Mouse (Mus musculus): ENCODE measurements around the gene Edem3. TPM values are rescaled to one million over a fixed set of nuclear protein-coding genes. Genes with fewer than 3 reads are reported as not detected.
A peak's percentile ranks its signal among the peaks of the same experiment; 100 is the strongest.

Edem3 gene
- total and polyA plus RNA-seq, 2 experiments from 2014 or later = 6.6 to 16.5 TPM

- Histone ChIP-seq H3K27me3 (ENCODE audit: control insufficient read depth, insufficient read depth, low read length) (no peaks in the 10 kb centered on the region), H3K27ac (ENCODE audit: low read depth) (0 out of 2 replicates have a peak overlapping the region, but pooled peaks have one; percentile 3), H3K4me3 (ENCODE audit: low read depth, low read length) (no peak overlapping the region), H3K4me2 (ENCODE audit: low read depth, low read length) (no peak overlapping the region), H3K9ac (replicated peaks; ENCODE audit: low read depth, low read length) (no peak overlapping the region), H3K4me1 (ENCODE audit: control insufficient read depth, insufficient read depth) (0 out of 2 replicates have a peak, but pooled peaks cover 3% of the 10 kb centered on the region), H3K36me3 (replicated peaks; ENCODE audit: control insufficient read depth, insufficient read depth, low read length) (0 out of 2 replicates have a peak, but pooled peaks cover 3% of the 10 kb centered on the region), H3K9me3 (replicated peaks; ENCODE audit: control insufficient read depth, low read length) (no peaks in the 10 kb centered on the region)
- DNase-seq (ENCODE audit: low spot score) = no peak
- TF ChIP-seq CTCF (IDR thresholded peaks at IDR 0.05; ENCODE audit: low read depth) (no peak), EP300 (IDR thresholded peaks at IDR 0.05; ENCODE audit: low read depth) (no peak)
- no peak for ATAC-seq (ENCODE audit: insufficient read depth, low read depth)
- 57% methylated on average over 5 of the region's 5 CpGs for WGBS
Measured at GRCm38 (mm10) chr1:151710424-151711055, 44.6 kb upstream of the Edem3 start.

- WGBS = 55% methylated on average over 7 of the region's 7 CpGs
- H3K27ac ChIP-seq (ENCODE audit: low read depth) = 0 out of 2 replicates have a peak overlapping the region, but pooled peaks have one; percentile 3
- no peak overlapping the region for H3K4me3 ChIP-seq (ENCODE audit: low read depth, low read length)
- H3K27me3 ChIP-seq (ENCODE audit: control insufficient read depth, insufficient read depth, low read length) = no peaks in the 10 kb centered on the region
- no peak overlapping the region for H3K9ac ChIP-seq (replicated peaks; ENCODE audit: low read depth, low read length)
- no peak overlapping the region for H3K4me2 ChIP-seq (ENCODE audit: low read depth, low read length)
- no peaks in the 10 kb centered on the region for H3K9me3 ChIP-seq (replicated peaks; ENCODE audit: control insufficient read depth, low read length)
- H3K36me3 ChIP-seq (replicated peaks; ENCODE audit: control insufficient read depth, insufficient read depth, low read length) = 0 out of 2 replicates have a peak, but pooled peaks cover 3% of the 10 kb centered on the region
- TF ChIP-seq EP300 (IDR thresholded peaks at IDR 0.05; ENCODE audit: low read depth) (no peak), CTCF (IDR thresholded peaks at IDR 0.05; ENCODE audit: low read depth) (no peak)
- H3K4me1 ChIP-seq (ENCODE audit: control insufficient read depth, insufficient read depth) = 0 out of 2 replicates have a peak, but pooled peaks cover 3% of the 10 kb centered on the region
- DNase-seq (ENCODE audit: low spot score) (no peak), ATAC-seq (ENCODE audit: insufficient read depth, low read depth) (no peak)
Measured at GRCm38 (mm10) chr1:151711062-151711461, 44.1 kb upstream of the Edem3 start.

GRCm38 (mm10) chr1:151712664-151713063 lies 42.5 kb upstream of the Edem3 start:
- no peak for ATAC-seq (ENCODE audit: insufficient read depth, low read depth)
- no peaks in the 10 kb centered on the region for H3K9me3 ChIP-seq (replicated peaks; ENCODE audit: control insufficient read depth, low read length)
- H3K9ac ChIP-seq (replicated peaks; ENCODE audit: low read depth, low read length) = no peak overlapping the region
- H3K36me3 ChIP-seq (replicated peaks; ENCODE audit: control insufficient read depth, insufficient read depth, low read length) = peaks cover 12% of the 10 kb centered on the region; the same call in 1 of the 2 replicates
- DNase-seq (ENCODE audit: low spot score) = no peak
- no peaks in the 10 kb centered on the region for H3K27me3 ChIP-seq (ENCODE audit: control insufficient read depth, insufficient read depth, low read length)
- no peak overlapping the region for H3K4me2 ChIP-seq (ENCODE audit: low read depth, low read length)
- H3K4me1 ChIP-seq (ENCODE audit: control insufficient read depth, insufficient read depth) = 0 out of 2 replicates have a peak, but pooled peaks cover 3% of the 10 kb centered on the region
- WGBS = 51% methylated on average over 5 of the region's 5 CpGs
- no peak overlapping the region for H3K4me3 ChIP-seq (ENCODE audit: low read depth, low read length)
- no peak overlapping the region for H3K27ac ChIP-seq (ENCODE audit: low read depth)
- TF ChIP-seq CTCF (IDR thresholded peaks at IDR 0.05; ENCODE audit: low read depth) = no peak
- TF ChIP-seq EP300 (IDR thresholded peaks at IDR 0.05; ENCODE audit: low read depth) = no peak

GRCm38 (mm10) chr1:151713622-151714021 lies 41.5 kb upstream of the Edem3 start:
- H3K27me3 ChIP-seq (ENCODE audit: control insufficient read depth, insufficient read depth, low read length) = no peaks in the 10 kb centered on the region
- H3K4me2 ChIP-seq (ENCODE audit: low read depth, low read length) = no peak overlapping the region
- no peak overlapping the region for H3K4me3 ChIP-seq (ENCODE audit: low read depth, low read length)
- peaks cover 18% of the 10 kb centered on the region for H3K36me3 ChIP-seq (replicated peaks; ENCODE audit: control insufficient read depth, insufficient read depth, low read length)
- no peak for ATAC-seq (ENCODE audit: insufficient read depth, low read depth)
- H3K9me3 ChIP-seq (replicated peaks; ENCODE audit: control insufficient read depth, low read length) = no peaks in the 10 kb centered on the region
- no peak overlapping the region for H3K27ac ChIP-seq (ENCODE audit: low read depth)
- TF ChIP-seq CTCF (IDR thresholded peaks at IDR 0.05; ENCODE audit: low read depth) = no peak
- TF ChIP-seq EP300 (IDR thresholded peaks at IDR 0.05; ENCODE audit: low read depth) = no peak
- DNase-seq (ENCODE audit: low spot score) = no peak
- no peak overlapping the region for H3K9ac ChIP-seq (replicated peaks; ENCODE audit: low read depth, low read length)
- H3K4me1 ChIP-seq (ENCODE audit: control insufficient read depth, insufficient read depth) = 0 out of 2 replicates have a peak, but pooled peaks cover 3% of the 10 kb centered on the region

GRCm38 (mm10) chr1:151716024-151716710 lies 39.0 kb upstream of the Edem3 start:
- Histone ChIP-seq H3K27me3 (ENCODE audit: control insufficient read depth, insufficient read depth, low read length) (no peaks in the 10 kb centered on the region), H3K4me2 (ENCODE audit: low read depth, low read length) (no peak overlapping the region), H3K4me3 (ENCODE audit: low read depth, low read length) (no peak overlapping the region), H3K9ac (replicated peaks; ENCODE audit: low read depth, low read length) (no peak overlapping the region), H3K9me3 (replicated peaks; ENCODE audit: control insufficient read depth, low read length) (no peaks in the 10 kb centered on the region), H3K27ac (ENCODE audit: low read depth) (no peak overlapping the region), H3K36me3 (replicated peaks; ENCODE audit: control insufficient read depth, insufficient read depth, low read length) (peaks cover 21% of the 10 kb centered on the region), H3K4me1 (ENCODE audit: control insufficient read depth, insufficient read depth) (no peaks in the 10 kb centered on the region)
- peak; percentile 34 for DNase-seq (ENCODE audit: low spot score)
- peak; percentile 66 for ATAC-seq (ENCODE audit: insufficient read depth, low read depth)
- peak; percentile 44 for TF ChIP-seq CTCF (IDR thresholded peaks at IDR 0.05; ENCODE audit: low read depth)
- no peak for TF ChIP-seq EP300 (IDR thresholded peaks at IDR 0.05; ENCODE audit: low read depth)
- WGBS = 63% methylated on average over 11 of the region's 11 CpGs

All from heart, postnatal 0 days (tissue).